Mouse (Mus musculus) heart, embryonic 11.5 days (tissue): Measurements from ENCODE around the gene Gsk3b. TPM values are rescaled to one million over a fixed set of nuclear protein-coding genes. Genes with fewer than 3 reads are reported as not detected.

Source experiments
- ATAC-seq: fragments of 200-750 bp; cut with Nextera tagmentation; replicated peaks from 2 replicates; pipeline ENCODE4 v1.8.0; 2017; ENCODE audit warnings: moderate library complexity; ENCODE audit not compliant: insufficient number of reproducible peaks, low FRiP score, low TSS enrichment
- H3K27ac ChIP-seq: fragments of 300-500 bp; sonication (generic); 2 replicates; pipeline ENCODE4 v1.5.1; 2014; ENCODE audit warnings: mild to moderate bottlenecking, low read depth, low read length
- H3K27me3 ChIP-seq: fragments of 300-500 bp; sonication (generic); 2 replicates; pipeline ENCODE4 v1.6.1; 2014; ENCODE audit warnings: mild to moderate bottlenecking, low read length, mixed read lengths; ENCODE audit not compliant: control insufficient read depth, insufficient read depth
- H3K36me3 ChIP-seq: fragments of 300-500 bp; sonication (generic); 2 replicates; pipeline ENCODE4 v1.6.1; 2014; ENCODE audit warnings: mild to moderate bottlenecking, low read length, moderate library complexity, mixed read lengths; ENCODE audit not compliant: control insufficient read depth, insufficient read depth
- H3K4me1 ChIP-seq: fragments of 300-500 bp; sonication (generic); 2 replicates; pipeline ENCODE4 v1.6.1; 2014; ENCODE audit warnings: low read length; ENCODE audit not compliant: control insufficient read depth, insufficient read depth
- H3K4me2 ChIP-seq: fragments of 300-500 bp; sonication (generic); 2 replicates; pipeline ENCODE4 v1.6.1; 2014; ENCODE audit warnings: mild to moderate bottlenecking, moderate library complexity
- H3K4me3 ChIP-seq: fragments of 300-500 bp; sonication (generic); 2 replicates; pipeline ENCODE4 v1.5.1; 2014; ENCODE audit warnings: low read depth, low read length
- H3K9ac ChIP-seq: fragments of 300-500 bp; sonication (generic); 2 replicates; pipeline ENCODE4 v1.6.1; 2014; ENCODE audit warnings: mild to moderate bottlenecking, low read depth, low read length, moderate library complexity
- H3K9me3 ChIP-seq: fragments of 300-500 bp; sonication (generic); replicated peaks from 2 replicates; pipeline ENCODE4 v1.6.1; 2016; ENCODE audit warnings: low read length; ENCODE audit not compliant: control insufficient read depth
- WGBS: fragments of 180-500 bp; shearing (Covaris S2); extraction: QIAGEN DNeasy Blood & Tissue Kit; methylation state at CpG from one replicate; pipeline ENCODE4 v1.1.7; 2014; ENCODE audit not compliant: insufficient replicate concordance; 5-methylcytosine and 5-hydroxymethylcytosine counted together
- polyA plus RNA-seq: library from polyadenylated mRNA; unstranded; fragments of >200 nt; fragmentation: Nextera tagmentation; extraction: Ambion mirVana; gene quantifications from 2 replicates; pipeline ENCODE4 v1.2.1, GENCODE M21; 2014

Gene Gsk3b
- polyA plus RNA-seq, 1 experiment from 2014 or later = 57.5 TPM

DNA sequence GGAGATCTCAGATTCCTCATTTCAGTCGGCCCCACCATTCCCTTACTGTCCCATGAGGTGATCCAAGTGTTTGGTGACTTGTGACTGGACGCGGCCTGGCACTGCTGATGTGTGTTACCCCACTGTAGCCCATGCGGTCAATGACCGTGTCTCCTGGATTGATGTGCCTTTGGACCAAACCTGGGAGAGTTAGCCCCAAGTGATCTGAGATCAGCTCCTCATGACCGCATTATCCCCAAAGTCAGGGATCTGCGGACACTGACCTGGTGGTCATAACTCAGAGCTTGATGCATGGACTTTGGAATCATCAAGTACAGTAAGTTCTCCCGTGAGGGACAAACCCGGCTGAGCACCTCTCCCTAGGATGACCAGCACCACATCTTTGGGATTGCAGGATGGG is 167.1 kb downstream of the Gsk3b start:
- H3K27ac ChIP-seq = no peak overlapping the region
- H3K4me1 ChIP-seq = no peaks in the 10 kb centered on the region
- no peak for ATAC-seq
- H3K9ac ChIP-seq = no peak overlapping the region
- no peak overlapping the region for H3K4me3 ChIP-seq
- no peaks in the 10 kb centered on the region for H3K9me3 ChIP-seq
- H3K4me2 ChIP-seq = no peak overlapping the region
- H3K27me3 ChIP-seq = no peaks in the 10 kb centered on the region
- no peaks in the 10 kb centered on the region for H3K36me3 ChIP-seq
- WGBS = 81% methylated on average over 9 of the region's 9 CpGs

DNA sequence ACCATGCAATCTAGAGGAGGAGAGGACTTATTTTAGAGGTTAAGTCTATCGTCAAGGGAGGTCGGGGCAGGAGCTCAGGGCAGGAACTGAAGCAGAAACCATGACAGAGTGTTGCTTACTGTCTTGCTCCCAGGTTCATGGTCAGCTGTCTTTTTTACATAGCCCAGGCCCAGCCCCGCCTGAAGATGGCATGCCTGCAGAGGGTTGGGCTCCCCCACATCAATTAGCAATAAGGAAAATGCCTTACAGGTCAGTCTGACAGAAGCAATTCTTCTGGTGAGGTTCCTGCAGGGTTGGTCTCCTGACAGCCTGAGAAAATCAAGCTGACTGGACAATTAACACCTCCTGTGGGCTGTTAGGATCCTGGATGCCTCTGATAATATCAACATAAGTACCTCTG is 182.8 kb downstream of the Gsk3b start:
- Histone ChIP-seq H3K9ac (no peak overlapping the region), H3K9me3 (no peaks in the 10 kb centered on the region), H3K27me3 (no peaks in the 10 kb centered on the region), H3K36me3 (no peaks in the 10 kb centered on the region), H3K4me1 (no peaks in the 10 kb centered on the region), H3K27ac (no peak overlapping the region), H3K4me2 (no peak overlapping the region), H3K4me3 (no peak overlapping the region)
- WGBS = 42% methylated on average over 3 of the region's 3 CpGs
- ATAC-seq = no peak

DNA sequence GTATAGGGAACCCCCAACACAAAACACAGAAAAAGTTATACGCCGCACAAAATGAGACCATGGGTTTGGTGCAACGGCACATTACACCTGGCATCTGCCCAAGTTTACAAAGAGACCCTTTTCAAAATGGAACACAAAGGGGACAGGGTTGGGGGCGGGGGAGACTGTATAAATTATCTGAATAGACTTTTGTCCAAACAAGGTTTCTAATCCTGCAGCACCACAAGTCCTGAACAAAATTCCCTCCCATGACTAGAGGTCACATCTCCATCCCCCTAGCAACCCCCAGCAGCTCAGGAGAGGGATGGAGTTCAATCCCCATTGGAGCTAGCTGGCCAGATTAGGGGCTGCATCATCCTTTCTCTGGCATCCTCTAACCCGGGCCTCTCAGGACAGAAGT is 183.7 kb downstream of the Gsk3b start:
- Histone ChIP-seq H3K36me3 (no peaks in the 10 kb centered on the region), H3K4me2 (no peak overlapping the region), H3K9ac (no peak overlapping the region), H3K27me3 (no peaks in the 10 kb centered on the region), H3K4me1 (no peaks in the 10 kb centered on the region), H3K27ac (no peak overlapping the region), H3K9me3 (no peaks in the 10 kb centered on the region), H3K4me3 (no peak overlapping the region)
- no peak for ATAC-seq
- WGBS = 72% methylated on average over 5 of the region's 5 CpGs

DNA sequence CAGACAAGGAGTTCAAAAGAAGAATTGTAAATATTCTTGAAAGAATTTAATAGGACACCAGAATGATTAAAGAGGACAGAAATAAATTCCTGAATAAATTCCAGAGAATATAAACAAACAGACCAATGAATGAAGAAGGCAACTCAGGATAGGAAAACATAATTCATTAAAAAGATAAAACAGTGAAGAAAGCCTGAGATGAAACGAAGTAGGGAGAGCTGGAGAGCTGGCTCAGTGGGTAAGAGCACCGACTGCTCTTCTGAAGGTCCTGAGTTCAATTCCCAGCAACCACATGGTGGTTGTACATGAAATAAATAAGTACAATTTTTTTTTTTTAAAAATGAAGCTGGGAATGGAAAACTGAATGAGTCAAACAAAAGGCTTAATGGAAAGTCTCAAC is 185.9 kb downstream of the Gsk3b start:
- H3K9ac ChIP-seq = no peak overlapping the region
- no peak overlapping the region for H3K4me2 ChIP-seq
- H3K36me3 ChIP-seq = no peaks in the 10 kb centered on the region
- no peaks in the 10 kb centered on the region for H3K4me1 ChIP-seq
- WGBS = 71% methylated on average over 2 of the region's 2 CpGs
- H3K9me3 ChIP-seq = no peaks in the 10 kb centered on the region
- no peak overlapping the region for H3K27ac ChIP-seq
- no peak for ATAC-seq
- H3K27me3 ChIP-seq = no peaks in the 10 kb centered on the region
- no peak overlapping the region for H3K4me3 ChIP-seq

DNA sequence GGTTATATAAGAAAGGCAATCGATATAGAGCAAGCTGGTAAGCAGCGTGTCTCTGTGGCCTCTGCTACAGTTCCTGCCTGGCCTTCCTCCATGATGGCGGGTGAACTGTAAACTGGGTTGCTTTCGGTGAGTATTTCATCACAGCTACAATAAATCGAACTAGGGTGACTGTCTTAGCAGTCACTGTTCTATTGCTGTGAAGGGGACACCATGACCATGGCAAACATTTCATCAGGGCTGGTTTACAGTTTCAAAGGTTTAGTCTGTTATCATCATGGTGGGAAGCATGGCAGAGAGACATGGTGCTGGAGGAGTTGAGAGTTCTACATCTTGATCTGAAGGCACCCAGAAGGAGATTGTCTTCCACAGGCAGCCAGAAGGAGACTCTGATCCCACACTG is 191.0 kb downstream of the Gsk3b start:
- Histone ChIP-seq H3K27ac (no peak overlapping the region), H3K4me3 (no peak overlapping the region), H3K9me3 (no peaks in the 10 kb centered on the region), H3K4me1 (no peaks in the 10 kb centered on the region), H3K36me3 (no peaks in the 10 kb centered on the region), H3K9ac (no peak overlapping the region), H3K4me2 (no peak overlapping the region), H3K27me3 (no peaks in the 10 kb centered on the region)
- no peak for ATAC-seq
- WGBS = 88% methylated on average over 5 of the region's 5 CpGs

DNA sequence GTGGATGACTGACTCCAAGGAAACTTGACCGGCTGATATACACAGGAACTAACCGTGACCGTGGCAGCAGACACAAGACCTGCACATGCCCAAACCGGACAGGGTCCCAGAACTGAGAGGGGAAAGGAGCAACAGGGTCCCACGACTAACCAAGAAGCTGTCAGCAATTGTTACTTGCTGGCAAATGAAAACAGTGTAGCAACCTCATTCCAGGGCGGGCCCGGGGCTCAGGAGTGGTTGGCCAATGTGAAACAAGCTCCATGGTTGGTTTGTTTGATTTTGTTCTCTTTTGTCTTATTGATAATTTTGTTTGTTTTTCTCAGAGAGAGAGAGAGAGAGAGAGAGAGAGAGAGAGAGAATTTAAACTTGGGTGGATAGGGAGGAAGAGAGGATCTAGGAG is 192.2 kb downstream of the Gsk3b start:
- WGBS = 65% methylated on average over 7 of the region's 7 CpGs
- Histone ChIP-seq H3K36me3 (no peaks in the 10 kb centered on the region), H3K4me3 (no peak overlapping the region), H3K27me3 (no peaks in the 10 kb centered on the region), H3K4me2 (no peak overlapping the region), H3K9me3 (no peaks in the 10 kb centered on the region), H3K27ac (no peak overlapping the region), H3K4me1 (no peaks in the 10 kb centered on the region), H3K9ac (no peak overlapping the region)
- no peak for ATAC-seq

DNA sequence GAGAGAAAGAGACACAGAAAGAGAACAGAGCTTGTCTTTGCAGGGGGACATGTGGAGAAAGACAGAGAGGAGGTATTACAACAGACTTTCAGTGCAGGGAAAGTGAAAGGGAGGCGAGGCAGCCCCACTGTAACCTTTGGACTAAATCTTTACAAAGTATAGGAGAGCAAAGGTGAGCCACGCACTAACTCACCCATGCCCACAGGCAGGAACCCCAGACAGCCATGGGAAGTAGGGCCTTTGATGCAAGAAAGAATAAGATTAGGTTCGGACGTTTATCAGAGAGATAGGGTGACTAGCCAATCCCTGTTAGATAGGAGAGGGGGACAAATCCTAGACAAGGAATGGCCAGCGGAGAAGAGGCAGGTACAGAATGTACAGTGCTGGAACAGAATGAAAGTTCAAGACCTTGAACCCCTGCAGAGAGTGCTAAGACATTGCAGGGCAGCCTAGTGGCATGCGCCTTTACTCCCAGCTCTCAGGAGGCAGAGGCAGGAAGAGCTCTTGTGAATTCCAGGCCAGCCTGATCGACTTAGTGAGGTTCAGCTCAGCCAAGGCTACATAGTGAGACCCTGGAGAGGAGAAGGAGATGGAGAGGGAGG is 193.9 kb downstream of the Gsk3b start:
- Histone ChIP-seq H3K9me3 (no peaks in the 10 kb centered on the region), H3K9ac (no peak overlapping the region), H3K4me2 (no peak overlapping the region), H3K36me3 (no peaks in the 10 kb centered on the region), H3K27ac (no peak overlapping the region), H3K4me1 (no peaks in the 10 kb centered on the region), H3K4me3 (no peak overlapping the region), H3K27me3 (no peaks in the 10 kb centered on the region)
- no peak for ATAC-seq
- WGBS = 64% methylated on average over 7 of the region's 7 CpGs

DNA sequence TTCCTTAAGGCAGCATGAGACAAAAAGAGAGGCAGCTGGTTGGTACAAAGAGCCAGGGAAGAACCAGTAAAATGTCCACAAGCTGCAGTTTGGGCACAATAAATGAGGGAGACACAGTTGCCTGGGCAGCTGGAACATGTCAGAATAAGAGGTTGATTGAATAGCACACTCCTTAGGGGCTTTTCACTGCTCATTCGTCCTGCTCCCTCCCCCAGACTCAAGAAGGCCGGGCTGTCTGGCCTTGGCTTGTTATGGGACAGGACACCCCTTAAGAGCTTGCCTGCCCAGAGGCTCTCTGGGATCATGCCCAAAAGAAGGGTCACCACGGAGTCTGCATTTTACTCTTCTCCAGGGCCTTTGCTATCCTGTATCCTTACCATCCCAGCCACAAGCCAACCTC is 194.5 kb downstream of the Gsk3b start:
- H3K9ac ChIP-seq = no peak overlapping the region
- 42% methylated on average over 3 of the region's 3 CpGs for WGBS
- H3K9me3 ChIP-seq = no peaks in the 10 kb centered on the region
- H3K27ac ChIP-seq = no peak overlapping the region
- no peak overlapping the region for H3K4me2 ChIP-seq
- no peak overlapping the region for H3K4me3 ChIP-seq
- H3K27me3 ChIP-seq = no peaks in the 10 kb centered on the region
- no peaks in the 10 kb centered on the region for H3K4me1 ChIP-seq
- no peak for ATAC-seq
- no peaks in the 10 kb centered on the region for H3K36me3 ChIP-seq

DNA sequence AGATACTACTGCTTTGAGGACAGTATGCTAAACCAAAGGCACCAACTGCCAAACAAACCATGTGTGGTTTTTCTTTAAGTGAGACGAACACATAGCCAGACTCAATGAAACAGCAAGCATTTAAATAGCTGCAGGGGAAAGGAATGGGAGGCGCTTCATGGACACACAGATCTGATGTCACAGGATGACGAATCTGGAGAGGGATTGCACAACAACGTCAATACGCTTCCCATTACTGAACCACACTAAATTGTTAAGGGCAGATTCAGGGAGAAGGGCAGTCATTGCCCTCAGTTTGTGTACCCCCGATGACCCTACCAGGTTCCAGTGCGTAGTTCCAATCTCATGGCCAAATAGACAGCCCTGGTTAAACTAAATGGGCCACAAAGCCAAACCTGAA is 197.0 kb downstream of the Gsk3b start:
- H3K36me3 ChIP-seq = no peaks in the 10 kb centered on the region
- H3K27ac ChIP-seq = no peak overlapping the region
- H3K27me3 ChIP-seq = no peaks in the 10 kb centered on the region
- no peaks in the 10 kb centered on the region for H3K9me3 ChIP-seq
- no peak overlapping the region for H3K4me3 ChIP-seq
- H3K9ac ChIP-seq = no peak overlapping the region
- 79% methylated on average over 7 of the region's 7 CpGs for WGBS
- no peaks in the 10 kb centered on the region; the same call in 1 of the 2 replicates for H3K4me1 ChIP-seq
- no peak overlapping the region for H3K4me2 ChIP-seq
- no peak for ATAC-seq
